Mouse (Mus musculus): ENCODE results near the gene Rai2.

Rai2 gene

GRCm38 (mm10) chrX:161716865-161717763 is at the start of gene Rai2:
Gene Rai2 (plus strand): TSS chrX:161717069.
- DNase-seq (ENCODE audit: extremely low read depth, low read depth, low spot score), result no peak

GRCm38 (mm10) chrX:161689336-161689735 is 27.5 kb upstream of the Rai2 start:
- DNase-seq (ENCODE audit: extremely low read depth, low read depth, low spot score), result no peak

- no peak for DNase-seq (ENCODE audit: extremely low read depth, low read depth, low spot score)
Measured at GRCm38 (mm10) chrX:161716503-161716864, 385 bp upstream of the Rai2 start.

- no peak for DNase-seq (ENCODE audit: extremely low read depth, low read depth, low spot score)
Measured at GRCm38 (mm10) chrX:161717764-161718382, 1.0 kb downstream of the Rai2 start.

GRCm38 (mm10) chrX:161718548-161718947 is 1.7 kb downstream of the Rai2 start:
- no peak for DNase-seq (ENCODE audit: extremely low read depth, low read depth, low spot score)

GRCm38 (mm10) chrX:161721082-161721481 is 4.2 kb downstream of the Rai2 start:
- DNase-seq (ENCODE audit: extremely low read depth, low read depth, low spot score), result no peak

GRCm38 (mm10) chrX:161723391-161723808 is 6.5 kb downstream of the Rai2 start:
- DNase-seq (ENCODE audit: extremely low read depth, low read depth, low spot score), result no peak

GRCm38 (mm10) chrX:161726257-161726656 is 9.4 kb downstream of the Rai2 start:
- DNase-seq (ENCODE audit: extremely low read depth, low read depth, low spot score), result no peak

- DNase-seq (ENCODE audit: extremely low read depth, low read depth, low spot score), result no peak
Measured at GRCm38 (mm10) chrX:161728507-161728906, 11.6 kb downstream of the Rai2 start.

GRCm38 (mm10) chrX:161730026-161730425 is 13.2 kb downstream of the Rai2 start:
- DNase-seq (ENCODE audit: extremely low read depth, low read depth, low spot score), result no peak

- DNase-seq (ENCODE audit: extremely low read depth, low read depth, low spot score), result no peak
Measured at GRCm38 (mm10) chrX:161731859-161732258, 15.0 kb downstream of the Rai2 start.

GRCm38 (mm10) chrX:161733581-161734309 is 16.9 kb downstream of the Rai2 start:
- DNase-seq (ENCODE audit: extremely low read depth, low read depth, low spot score), result no peak

- DNase-seq (ENCODE audit: extremely low read depth, low read depth, low spot score), result no peak
Measured at GRCm38 (mm10) chrX:161734310-161734676, 17.4 kb downstream of the Rai2 start.

GRCm38 (mm10) chrX:161739374-161739773 is 22.5 kb downstream of the Rai2 start:
- DNase-seq (ENCODE audit: extremely low read depth, low read depth, low spot score), result no peak

GRCm38 (mm10) chrX:161743080-161743479 is 26.2 kb downstream of the Rai2 start:
- DNase-seq (ENCODE audit: extremely low read depth, low read depth, low spot score), result no peak

GRCm38 (mm10) chrX:161745296-161745695 is 28.4 kb downstream of the Rai2 start:
- DNase-seq (ENCODE audit: extremely low read depth, low read depth, low spot score), result no peak

- DNase-seq (ENCODE audit: extremely low read depth, low read depth, low spot score), result no peak
Measured at GRCm38 (mm10) chrX:161747337-161747736, 30.5 kb downstream of the Rai2 start.

GRCm38 (mm10) chrX:161753514-161753913 is 36.6 kb downstream of the Rai2 start:
- no peak for DNase-seq (ENCODE audit: extremely low read depth, low read depth, low spot score)

- DNase-seq (ENCODE audit: extremely low read depth, low read depth, low spot score), result no peak
Measured at GRCm38 (mm10) chrX:161776321-161776962, 59.6 kb downstream of the Rai2 start.

GRCm38 (mm10) chrX:161780321-161781034 is 63.6 kb downstream of the Rai2 start:
- no peak for DNase-seq (ENCODE audit: extremely low read depth, low read depth, low spot score)

- no peak for DNase-seq (ENCODE audit: extremely low read depth, low read depth, low spot score)
Measured at GRCm38 (mm10) chrX:161790182-161790581, 73.3 kb downstream of the Rai2 start.

All from fat pad, adult 2 months (tissue).